Mouse (Mus musculus) lung, postnatal 0 days (tissue): Measurements from ENCODE around the gene Gtf3c5.

Experiments used
- CTCF ChIP-seq: IDR thresholded peaks from 2 replicates; pipeline ENCODE4 v1.5.1; 2016; ENCODE audit warnings: antibody characterized with exemption, mild to moderate bottlenecking
- EP300 ChIP-seq: IDR thresholded peaks from 2 replicates; pipeline ENCODE4 v1.6.1; 2016; ENCODE audit warnings: antibody characterized with exemption, mild to moderate bottlenecking, control low read depth

- TF ChIP-seq CTCF (no peak), EP300 (no peak)
Measured at GRCm38 (mm10) chr2:28616874-28617273, 33.3 kb upstream of the Gtf3c5 start.
